Mouse (Mus musculus): ENCODE measurements around the gene Vcan. TPM values are rescaled to one million over a fixed set of nuclear protein-coding genes. Genes with fewer than 3 reads are reported as not detected.

Gene Vcan
- polyA plus RNA-seq, 1 experiment: 1.0 TPM

GRCm38 (mm10) chr13:89742686-89743200, 434 bp upstream of the Vcan start:
- no peaks in the 10 kb centered on the region for H3K36me3 ChIP-seq (ENCODE audit: control insufficient read depth, insufficient read depth, low read length)
- DNase-seq (ENCODE audit: low read depth in 1 of 2, low spot score in 2 of 2): no peak
- TF ChIP-seq POLR2A (IDR thresholded peaks at IDR 0.05; ENCODE audit: low read depth, low read length): no peak
- peaks cover 2% of the 10 kb centered on the region; the same call in 1 of the 2 replicates for H3K4me1 ChIP-seq (ENCODE audit: control insufficient read depth, insufficient read depth, insufficient read length)
- H3K4me3 ChIP-seq (ENCODE audit: extremely low read depth, insufficient read depth, insufficient read length): no peak overlapping the region
- H3K27me3 ChIP-seq (ENCODE audit: control insufficient read depth, insufficient read depth, low read length): peaks cover 14% of the 10 kb centered on the region
- H3K27ac ChIP-seq (ENCODE audit: insufficient read depth, low read length): no peak overlapping the region
- WGBS: 16% methylated on average over 15 of the region's 15 CpGs

- no peak overlapping the region for H3K27ac ChIP-seq (ENCODE audit: insufficient read depth, low read length)
- no peaks in the 10 kb centered on the region for H3K36me3 ChIP-seq (ENCODE audit: control insufficient read depth, insufficient read depth, low read length)
- H3K4me1 ChIP-seq (ENCODE audit: control insufficient read depth, insufficient read depth, insufficient read length): peaks cover 2% of the 10 kb centered on the region; the same call in 1 of the 2 replicates
- H3K27me3 ChIP-seq (ENCODE audit: control insufficient read depth, insufficient read depth, low read length): peaks cover 14% of the 10 kb centered on the region
- no peak for TF ChIP-seq CTCF (IDR thresholded peaks at IDR 0.05; ENCODE audit: extremely low read depth, insufficient read depth, insufficient read length, insufficient replicate concordance)
- TF ChIP-seq POLR2A (IDR thresholded peaks at IDR 0.05; ENCODE audit: low read depth, low read length): no peak
- H3K4me3 ChIP-seq (ENCODE audit: extremely low read depth, insufficient read depth, insufficient read length): peak overlapping the region; percentile 47; the same call in 1 of the 2 replicates
- DNase-seq (ENCODE audit: low read depth in 1 of 2, low spot score in 2 of 2): no peak
- 7% methylated on average over 14 of the region's 14 CpGs for WGBS
Observed at GRCm38 (mm10) chr13:89741116-89741551, 1.2 kb downstream of the Vcan start.

GRCm38 (mm10) chr13:89740243-89741115, 1.8 kb downstream of the Vcan start:
- H3K27ac ChIP-seq (ENCODE audit: insufficient read depth, low read length): no peak overlapping the region
- H3K4me1 ChIP-seq (ENCODE audit: control insufficient read depth, insufficient read depth, insufficient read length): peaks cover 2% of the 10 kb centered on the region; the same call in 1 of the 2 replicates
- H3K27me3 ChIP-seq (ENCODE audit: control insufficient read depth, insufficient read depth, low read length): peaks cover 14% of the 10 kb centered on the region
- TF ChIP-seq CTCF (IDR thresholded peaks at IDR 0.05; ENCODE audit: extremely low read depth, insufficient read depth, insufficient read length, insufficient replicate concordance) (no peak; the same call in 1 of the 2 replicates), POLR2A (IDR thresholded peaks at IDR 0.05; ENCODE audit: low read depth, low read length) (no peak)
- peak in 1 of 2 experiments; percentile 14 for DNase-seq (ENCODE audit: low read depth in 1 of 2, low spot score in 2 of 2)
- 2% methylated on average over 33 of the region's 33 CpGs for WGBS
- H3K36me3 ChIP-seq (ENCODE audit: control insufficient read depth, insufficient read depth, low read length): no peaks in the 10 kb centered on the region
- peak overlapping the region; percentile 76 for H3K4me3 ChIP-seq (ENCODE audit: extremely low read depth, insufficient read depth, insufficient read length)

GRCm38 (mm10) chr13:89739696-89740242, 2.5 kb downstream of the Vcan start:
- no peak overlapping the region for H3K27ac ChIP-seq (ENCODE audit: insufficient read depth, low read length)
- no peak for TF ChIP-seq CTCF (IDR thresholded peaks at IDR 0.05; ENCODE audit: extremely low read depth, insufficient read depth, insufficient read length, insufficient replicate concordance)
- TF ChIP-seq POLR2A (IDR thresholded peaks at IDR 0.05; ENCODE audit: low read depth, low read length): no peak

GRCm38 (mm10) chr13:89738776-89739695, 3.3 kb downstream of the Vcan start:
- H3K4me3 ChIP-seq (ENCODE audit: extremely low read depth, insufficient read depth, insufficient read length): peak overlapping the region; percentile 76
- H3K4me1 ChIP-seq (ENCODE audit: control insufficient read depth, insufficient read depth, insufficient read length): peaks cover 2% of the 10 kb centered on the region; the same call in 1 of the 2 replicates
- no peaks in the 10 kb centered on the region for H3K36me3 ChIP-seq (ENCODE audit: control insufficient read depth, insufficient read depth, low read length)
- DNase-seq (ENCODE audit: low read depth in 1 of 2, low spot score in 2 of 2): peak in 1 of 2 experiments; percentile 66
- TF ChIP-seq CTCF (IDR thresholded peaks at IDR 0.05; ENCODE audit: extremely low read depth, insufficient read depth, insufficient read length, insufficient replicate concordance) (no peak), POLR2A (IDR thresholded peaks at IDR 0.05; ENCODE audit: low read depth, low read length) (no peak)
- 3% methylated on average over 31 of the region's 31 CpGs for WGBS
- H3K27ac ChIP-seq (ENCODE audit: insufficient read depth, low read length): no peak overlapping the region
- H3K27me3 ChIP-seq (ENCODE audit: control insufficient read depth, insufficient read depth, low read length): peaks cover 14% of the 10 kb centered on the region

More at GRCm38 (mm10) chr13:89739696-89740242, 2.5 kb downstream of the Vcan start:
- WGBS: under 1% methylated on average over 24 of the region's 24 CpGs
- Histone ChIP-seq H3K4me3 (ENCODE audit: extremely low read depth, insufficient read depth, insufficient read length) (peak overlapping the region; percentile 76), H3K27me3 (ENCODE audit: control insufficient read depth, insufficient read depth, low read length) (peaks cover 14% of the 10 kb centered on the region), H3K4me1 (ENCODE audit: control insufficient read depth, insufficient read depth, insufficient read length) (peaks cover 2% of the 10 kb centered on the region; the same call in 1 of the 2 replicates), H3K36me3 (ENCODE audit: control insufficient read depth, insufficient read depth, low read length) (no peaks in the 10 kb centered on the region)
- DNase-seq (ENCODE audit: low read depth in 1 of 2, low spot score in 2 of 2): no peak

GRCm38 (mm10) chr13:89738275-89738674, 4.0 kb downstream of the Vcan start:
- 58% methylated on average over 2 of the region's 2 CpGs for WGBS
- Histone ChIP-seq H3K36me3 (ENCODE audit: control insufficient read depth, insufficient read depth, low read length) (no peaks in the 10 kb centered on the region), H3K27me3 (ENCODE audit: control insufficient read depth, insufficient read depth, low read length) (peaks cover 14% of the 10 kb centered on the region)

More at GRCm38 (mm10) chr13:89738275-89738674, 4.0 kb downstream of the Vcan start:
- no peak overlapping the region for H3K4me3 ChIP-seq (ENCODE audit: extremely low read depth, insufficient read depth, insufficient read length)
- peaks cover 2% of the 10 kb centered on the region; the same call in 1 of the 2 replicates for H3K4me1 ChIP-seq (ENCODE audit: control insufficient read depth, insufficient read depth, insufficient read length)
- no peak for DNase-seq (ENCODE audit: low read depth in 1 of 2, low spot score in 2 of 2)
- TF ChIP-seq POLR2A (IDR thresholded peaks at IDR 0.05; ENCODE audit: low read depth, low read length) (no peak), CTCF (IDR thresholded peaks at IDR 0.05; ENCODE audit: extremely low read depth, insufficient read depth, insufficient read length, insufficient replicate concordance) (no peak)
- no peak overlapping the region for H3K27ac ChIP-seq (ENCODE audit: insufficient read depth, low read length)
